Mouse (Mus musculus): ENCODE data around the gene Cib4. TPM values are rescaled to one million over a fixed set of nuclear protein-coding genes. Genes with fewer than 3 reads are reported as not detected.
A peak's percentile ranks its signal among the peaks of the same experiment; 100 is the strongest.

The Cib4 gene
- polyA plus RNA-seq, 1 experiment from 2014 or later: not detected

DNA sequence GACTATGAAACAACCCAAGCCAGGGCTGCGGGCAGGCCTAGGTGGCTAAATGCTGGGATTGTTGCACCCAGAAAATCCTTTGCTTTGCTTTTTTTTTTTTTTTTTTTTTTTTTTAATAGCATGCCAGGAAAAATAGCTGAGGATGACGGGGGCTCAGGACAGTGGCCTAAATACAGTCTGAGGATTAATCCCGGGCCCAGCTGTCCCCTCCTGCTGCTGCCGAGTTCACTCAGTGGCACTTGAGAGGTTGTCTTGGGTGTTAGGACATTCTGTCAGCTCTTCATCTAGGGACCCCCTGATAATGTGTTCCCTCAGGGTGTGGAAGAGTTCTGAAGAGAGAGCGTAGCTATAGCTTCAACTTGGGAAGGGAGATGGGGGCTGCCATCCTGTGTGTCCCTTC lies 18.5 kb downstream of the Cib4 start:
- 77% methylated on average over 5 of the region's 5 CpGs for WGBS
- H3K4me2 ChIP-seq (ENCODE audit: low read length): no peak overlapping the region
- no peaks in the 10 kb centered on the region for H3K36me3 ChIP-seq (ENCODE audit: control insufficient read depth, insufficient read depth)
- H3K27me3 ChIP-seq (replicated peaks; ENCODE audit: control insufficient read depth, insufficient read depth, low read length): no peaks in the 10 kb centered on the region
- peaks cover 22% of the 10 kb centered on the region for H3K4me1 ChIP-seq (replicated peaks; ENCODE audit: control insufficient read depth, insufficient read depth, low read length)
- no peak overlapping the region for H3K9ac ChIP-seq (replicated peaks; ENCODE audit: low read depth, low read length)
- no peak for ATAC-seq
- no peak overlapping the region for H3K27ac ChIP-seq (ENCODE audit: low read length)
- no peak overlapping the region for H3K4me3 ChIP-seq (replicated peaks; ENCODE audit: low read length)
- H3K9me3 ChIP-seq (ENCODE audit: control insufficient read depth, low read length): no peaks in the 10 kb centered on the region

GRCm38 (mm10) chr5:30525920-30526836 lies 19.5 kb downstream of the Cib4 start:
- Histone ChIP-seq H3K4me2 (ENCODE audit: low read length) (no peak overlapping the region), H3K9me3 (ENCODE audit: control insufficient read depth, low read length) (no peaks in the 10 kb centered on the region), H3K4me1 (replicated peaks; ENCODE audit: control insufficient read depth, insufficient read depth, low read length) (peaks cover 25% of the 10 kb centered on the region), H3K27ac (ENCODE audit: low read length) (peak overlapping the region; percentile 5; the same call in 1 of the 2 replicates), H3K9ac (replicated peaks; ENCODE audit: low read depth, low read length) (no peak overlapping the region), H3K4me3 (replicated peaks; ENCODE audit: low read length) (no peak overlapping the region), H3K36me3 (ENCODE audit: control insufficient read depth, insufficient read depth) (no peaks in the 10 kb centered on the region), H3K27me3 (replicated peaks; ENCODE audit: control insufficient read depth, insufficient read depth, low read length) (no peaks in the 10 kb centered on the region)
- peak; percentile 88 for ATAC-seq
- WGBS: 8% methylated on average over 12 of the region's 12 CpGs

DNA sequence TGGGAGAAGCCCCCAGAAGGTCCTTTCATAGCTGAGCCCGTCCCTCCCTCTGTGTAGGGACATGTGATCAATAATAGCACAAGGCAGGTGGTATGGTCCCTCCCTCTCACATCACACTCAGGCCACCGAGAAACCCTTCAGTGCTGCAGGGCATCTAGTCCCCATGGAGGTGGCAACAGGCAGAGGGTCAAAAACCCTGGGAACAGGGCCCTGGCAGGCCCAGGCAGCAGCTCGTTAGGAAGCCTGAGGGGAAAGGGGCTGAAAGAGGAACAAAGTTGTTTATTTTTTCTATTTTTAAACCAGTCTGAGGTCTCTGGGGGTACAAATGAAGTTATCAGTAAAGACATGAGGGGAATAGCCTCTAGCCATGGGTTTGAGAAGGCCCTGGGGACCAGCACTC lies 21.4 kb downstream of the Cib4 start:
- ATAC-seq: no peak
- H3K4me3 ChIP-seq (replicated peaks; ENCODE audit: low read length): no peak overlapping the region
- no peak overlapping the region for H3K4me2 ChIP-seq (ENCODE audit: low read length)
- H3K36me3 ChIP-seq (ENCODE audit: control insufficient read depth, insufficient read depth): no peaks in the 10 kb centered on the region
- H3K27ac ChIP-seq (ENCODE audit: low read length): no peak overlapping the region
- H3K9me3 ChIP-seq (ENCODE audit: control insufficient read depth, low read length): no peaks in the 10 kb centered on the region
- WGBS: 32% methylated on average over 3 of the region's 3 CpGs
- no peak overlapping the region for H3K9ac ChIP-seq (replicated peaks; ENCODE audit: low read depth, low read length)
- no peaks in the 10 kb centered on the region for H3K27me3 ChIP-seq (replicated peaks; ENCODE audit: control insufficient read depth, insufficient read depth, low read length)
- peaks cover 32% of the 10 kb centered on the region for H3K4me1 ChIP-seq (replicated peaks; ENCODE audit: control insufficient read depth, insufficient read depth, low read length)

- H3K27me3 ChIP-seq (replicated peaks; ENCODE audit: control insufficient read depth, insufficient read depth, low read length): no peaks in the 10 kb centered on the region
- 93% methylated on average over 3 of the region's 3 CpGs for WGBS
- H3K4me2 ChIP-seq (ENCODE audit: low read length): no peak overlapping the region
- H3K4me3 ChIP-seq (replicated peaks; ENCODE audit: low read length): no peak overlapping the region
- H3K4me1 ChIP-seq (replicated peaks; ENCODE audit: control insufficient read depth, insufficient read depth, low read length): peaks cover 29% of the 10 kb centered on the region
- H3K27ac ChIP-seq (ENCODE audit: low read length): no peak overlapping the region
- no peaks in the 10 kb centered on the region for H3K36me3 ChIP-seq (ENCODE audit: control insufficient read depth, insufficient read depth)
- ATAC-seq: no peak
- H3K9ac ChIP-seq (replicated peaks; ENCODE audit: low read depth, low read length): no peak overlapping the region
- H3K9me3 ChIP-seq (ENCODE audit: control insufficient read depth, low read length): no peaks in the 10 kb centered on the region
These were observed 22.5 kb downstream of the Cib4 start for GRCm38 (mm10) chr5:30523131-30523530.

DNA sequence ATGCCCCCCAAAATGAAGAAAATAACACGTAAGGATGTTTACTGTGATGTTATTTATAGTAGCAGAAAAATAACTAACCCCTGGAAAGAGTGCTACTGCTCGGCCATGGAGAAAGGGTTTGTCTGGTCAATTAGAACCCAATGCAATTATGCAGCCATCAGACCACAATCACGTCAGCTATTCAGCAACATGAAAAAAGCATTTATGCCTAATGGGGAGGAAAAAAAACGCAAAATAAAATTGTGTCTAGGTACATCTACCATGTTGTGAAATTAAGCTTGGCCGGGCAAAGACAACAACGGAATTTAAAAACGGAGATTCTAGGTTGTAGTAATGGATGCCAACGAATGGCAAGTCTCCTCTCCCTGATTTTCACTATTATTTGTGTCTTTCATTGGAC lies 23.2 kb downstream of the Cib4 start:
- Histone ChIP-seq H3K27me3 (replicated peaks; ENCODE audit: control insufficient read depth, insufficient read depth, low read length) (no peaks in the 10 kb centered on the region), H3K9ac (replicated peaks; ENCODE audit: low read depth, low read length) (no peak overlapping the region), H3K27ac (ENCODE audit: low read length) (no peak overlapping the region), H3K4me3 (replicated peaks; ENCODE audit: low read length) (no peak overlapping the region), H3K4me1 (replicated peaks; ENCODE audit: control insufficient read depth, insufficient read depth, low read length) (peaks cover 29% of the 10 kb centered on the region), H3K9me3 (ENCODE audit: control insufficient read depth, low read length) (no peaks in the 10 kb centered on the region), H3K36me3 (ENCODE audit: control insufficient read depth, insufficient read depth) (no peaks in the 10 kb centered on the region), H3K4me2 (ENCODE audit: low read length) (no peak overlapping the region)
- 31% methylated on average over 8 of the region's 8 CpGs for WGBS
- ATAC-seq: no peak

DNA sequence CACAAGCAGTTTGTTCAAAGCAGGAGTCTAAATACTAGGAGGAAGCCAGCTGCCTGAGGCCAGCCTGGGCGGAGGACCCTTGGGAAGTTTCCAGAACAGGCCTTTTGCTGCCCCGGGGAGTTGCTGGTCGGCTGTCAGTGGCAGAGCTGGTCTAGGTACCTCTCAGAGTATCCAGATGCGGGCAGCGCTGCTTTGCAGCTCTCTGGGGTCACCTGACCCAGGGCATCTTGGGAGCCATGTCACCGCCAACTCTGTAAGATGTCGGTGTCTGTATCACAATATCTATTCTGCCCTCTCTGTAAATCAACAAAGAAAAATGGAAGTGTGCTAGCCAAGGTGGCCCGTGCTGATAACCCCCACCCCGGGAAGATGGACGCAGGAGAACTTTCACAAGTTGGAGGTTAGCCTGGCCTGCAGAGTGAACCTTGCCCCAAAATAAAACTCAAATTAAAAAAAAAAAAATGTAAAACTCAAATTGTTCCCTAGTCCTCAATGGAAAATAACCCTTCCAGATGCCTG lies 25.4 kb downstream of the Cib4 start:
- WGBS: 83% methylated on average over 10 of the region's 10 CpGs
- Histone ChIP-seq H3K27ac (ENCODE audit: low read length) (no peak overlapping the region), H3K36me3 (ENCODE audit: control insufficient read depth, insufficient read depth) (no peaks in the 10 kb centered on the region), H3K4me1 (replicated peaks; ENCODE audit: control insufficient read depth, insufficient read depth, low read length) (peaks cover 17% of the 10 kb centered on the region; the same call in 1 of the 2 replicates), H3K9me3 (ENCODE audit: control insufficient read depth, low read length) (no peaks in the 10 kb centered on the region), H3K4me3 (replicated peaks; ENCODE audit: low read length) (no peak overlapping the region), H3K4me2 (ENCODE audit: low read length) (no peak overlapping the region), H3K27me3 (replicated peaks; ENCODE audit: control insufficient read depth, insufficient read depth, low read length) (no peaks in the 10 kb centered on the region), H3K9ac (replicated peaks; ENCODE audit: low read depth, low read length) (no peak overlapping the region)
- no peak for ATAC-seq

DNA sequence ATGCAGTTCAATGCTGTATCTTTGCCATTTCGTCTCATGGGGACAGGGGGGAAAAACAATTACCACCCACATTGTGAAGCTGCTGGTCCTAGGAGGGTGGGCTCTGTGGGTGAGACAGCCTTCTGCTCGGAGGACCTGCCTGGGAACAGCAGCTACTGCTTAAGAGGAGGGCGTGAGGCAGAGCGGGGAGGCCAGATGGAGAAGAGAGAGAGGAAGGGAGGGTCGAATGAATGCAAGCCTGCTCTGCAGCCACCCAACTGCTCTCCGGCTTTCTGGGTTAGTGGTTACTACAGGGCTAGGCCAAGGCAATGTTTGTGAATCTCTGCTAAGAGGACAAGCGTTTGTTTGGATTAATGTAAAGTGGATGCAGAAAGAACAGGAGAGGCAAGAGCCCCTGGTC lies 26.1 kb downstream of the Cib4 start:
- Histone ChIP-seq H3K9ac (replicated peaks; ENCODE audit: low read depth, low read length) (0 out of 2 replicates have a peak overlapping the region, but pooled peaks have one; percentile 10), H3K4me1 (replicated peaks; ENCODE audit: control insufficient read depth, insufficient read depth, low read length) (peaks cover 17% of the 10 kb centered on the region; the same call in 1 of the 2 replicates), H3K4me2 (ENCODE audit: low read length) (no peak overlapping the region), H3K36me3 (ENCODE audit: control insufficient read depth, insufficient read depth) (no peaks in the 10 kb centered on the region), H3K4me3 (replicated peaks; ENCODE audit: low read length) (no peak overlapping the region), H3K27ac (ENCODE audit: low read length) (no peak overlapping the region), H3K27me3 (replicated peaks; ENCODE audit: control insufficient read depth, insufficient read depth, low read length) (no peaks in the 10 kb centered on the region), H3K9me3 (ENCODE audit: control insufficient read depth, low read length) (no peaks in the 10 kb centered on the region)
- 39% methylated on average over 7 of the region's 7 CpGs for WGBS
- peak; percentile 47; the same call in 1 of the 2 replicates for ATAC-seq

- ATAC-seq: no peak
- Histone ChIP-seq H3K27ac (ENCODE audit: low read length) (no peak overlapping the region), H3K36me3 (ENCODE audit: control insufficient read depth, insufficient read depth) (no peaks in the 10 kb centered on the region), H3K4me1 (replicated peaks; ENCODE audit: control insufficient read depth, insufficient read depth, low read length) (peaks cover 14% of the 10 kb centered on the region; the same call in 1 of the 2 replicates), H3K27me3 (replicated peaks; ENCODE audit: control insufficient read depth, insufficient read depth, low read length) (no peaks in the 10 kb centered on the region), H3K4me2 (ENCODE audit: low read length) (no peak overlapping the region), H3K9ac (replicated peaks; ENCODE audit: low read depth, low read length) (no peak overlapping the region), H3K9me3 (ENCODE audit: control insufficient read depth, low read length) (no peaks in the 10 kb centered on the region), H3K4me3 (replicated peaks; ENCODE audit: low read length) (no peak overlapping the region)
- 79% methylated on average over 6 of the region's 6 CpGs for WGBS
These were observed 27.1 kb downstream of the Cib4 start for GRCm38 (mm10) chr5:30518547-30518946.

DNA sequence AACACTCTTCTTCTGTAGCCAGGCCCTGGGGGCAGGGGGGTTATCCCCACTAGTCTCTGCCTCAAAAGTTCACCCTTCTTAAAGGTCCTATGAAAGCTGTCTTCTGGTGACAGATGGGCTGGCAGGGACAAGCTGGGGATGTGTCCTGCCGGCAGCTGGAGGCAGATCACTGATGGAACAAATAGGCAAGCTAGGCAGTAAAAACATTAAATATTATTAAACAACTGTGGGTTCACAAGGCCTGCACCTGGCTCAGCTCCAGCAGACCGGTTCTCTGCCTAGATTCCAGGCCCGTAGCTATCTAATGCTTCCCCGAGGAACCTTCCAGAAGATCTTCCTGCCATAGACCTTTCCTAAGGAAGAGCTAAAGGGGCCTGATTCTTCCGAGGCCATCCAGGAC lies 27.5 kb downstream of the Cib4 start:
- Histone ChIP-seq H3K9me3 (ENCODE audit: control insufficient read depth, low read length) (no peaks in the 10 kb centered on the region), H3K9ac (replicated peaks; ENCODE audit: low read depth, low read length) (no peak overlapping the region), H3K36me3 (ENCODE audit: control insufficient read depth, insufficient read depth) (no peaks in the 10 kb centered on the region), H3K4me3 (replicated peaks; ENCODE audit: low read length) (no peak overlapping the region), H3K4me2 (ENCODE audit: low read length) (no peak overlapping the region), H3K27ac (ENCODE audit: low read length) (no peak overlapping the region), H3K4me1 (replicated peaks; ENCODE audit: control insufficient read depth, insufficient read depth, low read length) (peaks cover 14% of the 10 kb centered on the region; the same call in 1 of the 2 replicates), H3K27me3 (replicated peaks; ENCODE audit: control insufficient read depth, insufficient read depth, low read length) (no peaks in the 10 kb centered on the region)
- WGBS: 71% methylated on average over 5 of the region's 5 CpGs
- no peak for ATAC-seq

Data from forebrain, embryonic 16.5 days (tissue).